Mouse (Mus musculus) kidney, adult 10 weeks (tissue): ENCODE data around the gene Gm12887. TPM values are rescaled to one million over a fixed set of nuclear protein-coding genes. Genes with fewer than 3 reads are reported as not detected.

ENCODE experiments used
- polyA plus RNA-seq: library from polyadenylated mRNA; stranded (reverse); fragments of 350-450 nt; fragmentation: Illumina TruSeq; extraction: RNeasy Lipid Tissue Mini Kit (QIAGEN cat#74804); gene quantifications from one replicate; pipeline ENCODE4 v1.2.3, GENCODE M21; 2014; ENCODE audit warnings: low read depth, low replicate concordance

Gm12887 gene
- polyA plus RNA-seq: not detected

GRCm38 (mm10) chr4:121622003-121622402 is at the start of gene Gm12887:
Gm12887 (minus strand) TSS chr4:121622103.

Other genes starting within 250 kb of the Gm12887 start
- not detected for gene Gm12886, start 199.0 kb downstream of the Gm12887 start, polyA plus RNA-seq